Mouse (Mus musculus) heart, embryonic 12.5 days (tissue): Measurements from ENCODE around the gene Kng1. TPM values are rescaled to one million over a fixed set of nuclear protein-coding genes. Genes with fewer than 3 reads are reported as not detected.
"Not testable (repeated sequence)": the region's sequence is repeated elsewhere in the genome, so short reads cannot be mapped to it uniquely, and the experiment has no call there.

ENCODE experiments used
- ATAC-seq: fragments of 200-750 bp; cut with Nextera tagmentation; 2 replicates; pipeline ENCODE4 v1.8.0; 2017; ENCODE audit warnings: moderate TSS enrichment, moderate library complexity; ENCODE audit not compliant: insufficient number of reproducible peaks, low FRiP score
- H3K27ac ChIP-seq: fragments of 300-500 bp; sonication (generic); 2 replicates; pipeline ENCODE4 v1.5.1; 2016; ENCODE audit warnings: mild to moderate bottlenecking, moderate library complexity; ENCODE audit not compliant: poor library complexity, severe bottlenecking
- H3K27me3 ChIP-seq: fragments of 300-500 bp; sonication (generic); replicated peaks from 2 replicates; pipeline ENCODE4 v1.6.1; 2016; ENCODE audit warnings: mild to moderate bottlenecking, moderate library complexity
- H3K36me3 ChIP-seq: fragments of 300-500 bp; sonication (generic); 2 replicates; pipeline ENCODE4 v1.6.1; 2016; ENCODE audit warnings: mild to moderate bottlenecking, moderate library complexity
- H3K4me1 ChIP-seq: fragments of 300-500 bp; sonication (generic); replicated peaks from 2 replicates; pipeline ENCODE4 v1.6.1; 2016; ENCODE audit warnings: mild to moderate bottlenecking
- H3K4me2 ChIP-seq: fragments of 300-500 bp; sonication (generic); 2 replicates; pipeline ENCODE4 v1.6.1; 2016; ENCODE audit warnings: mild to moderate bottlenecking, moderate library complexity
- H3K4me3 ChIP-seq: fragments of 300-500 bp; sonication (generic); 2 replicates; pipeline ENCODE4 v1.5.1; 2016; ENCODE audit warnings: mild to moderate bottlenecking
- H3K9ac ChIP-seq: fragments of 300-500 bp; sonication (generic); 2 replicates; pipeline ENCODE4 v1.6.1; 2016; ENCODE audit warnings: mild to moderate bottlenecking, moderate library complexity
- H3K9me3 ChIP-seq: fragments of 300-500 bp; sonication (generic); replicated peaks from 2 replicates; pipeline ENCODE4 v1.6.1; 2016; ENCODE audit warnings: mild to moderate bottlenecking, moderate library complexity
- WGBS: fragments of 180-500 bp; shearing (Covaris S2); methylation state at CpG from one replicate; pipeline ENCODE4 v1.1.7; 2016; 5-methylcytosine and 5-hydroxymethylcytosine counted together
- polyA plus RNA-seq: library from polyadenylated mRNA; unstranded; fragments of >200 nt; fragmentation: Nextera tagmentation; extraction: Ambion mirVana; gene quantifications from 2 replicates; pipeline ENCODE4 v1.2.1, GENCODE M21; 2016

Gene Kng1
- polyA plus RNA-seq, 1 experiment from 2014 or later = 1.6 TPM

DNA sequence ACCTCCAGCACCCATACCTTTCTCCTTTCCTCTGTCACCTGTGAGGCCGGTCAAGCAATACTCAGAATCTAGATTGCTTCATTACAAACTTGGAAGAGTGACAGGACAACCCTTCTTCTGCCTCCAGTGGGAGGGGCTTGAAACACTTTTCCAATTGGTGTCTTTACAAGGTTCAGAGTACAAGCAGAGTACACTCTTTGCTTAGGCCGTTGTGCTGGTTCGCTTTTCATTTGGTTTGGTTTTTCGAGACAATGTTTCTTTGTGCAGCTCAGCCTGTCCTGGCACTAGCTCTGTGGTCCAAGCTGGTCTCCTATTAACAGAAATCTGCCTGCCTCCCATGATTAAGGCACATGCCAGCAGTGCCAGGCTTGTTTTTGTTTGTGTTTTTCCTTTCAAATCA is 18.4 kb upstream of the Kng1 start:
- Histone ChIP-seq H3K27me3 (no peaks in the 10 kb centered on the region), H3K9me3 (no peaks in the 10 kb centered on the region; the same call in 1 of the 2 replicates), H3K9ac (no peak overlapping the region), H3K4me1 (0 out of 2 replicates have a peak, but pooled peaks cover 7% of the 10 kb centered on the region), H3K27ac (no peak overlapping the region), H3K4me2 (no peak overlapping the region), H3K4me3 (no peak overlapping the region), H3K36me3 (no peaks in the 10 kb centered on the region)
- ATAC-seq = no peak
- WGBS = 93% methylated on average over 4 of the region's 4 CpGs

DNA sequence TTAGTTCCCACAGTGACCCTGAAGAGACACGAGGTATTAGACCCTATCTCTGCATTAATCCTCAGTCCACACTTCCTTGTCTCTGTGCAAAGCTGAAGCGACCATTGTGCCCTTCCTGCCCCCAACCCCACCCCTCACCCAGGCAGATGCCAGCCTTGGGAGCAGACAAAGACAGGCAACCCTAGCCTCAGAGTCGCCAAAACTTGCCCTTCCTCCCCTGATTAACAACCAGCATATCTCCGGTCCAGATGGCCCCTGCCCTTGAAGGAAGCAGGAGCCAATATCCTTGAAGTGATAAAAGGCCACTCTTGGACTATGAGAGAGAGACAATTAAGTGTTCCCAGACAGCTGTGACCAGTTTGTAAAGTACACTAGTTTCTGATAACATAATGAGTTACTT is 16.8 kb upstream of the Kng1 start:
- Histone ChIP-seq H3K9me3 (no peaks in the 10 kb centered on the region; the same call in 1 of the 2 replicates), H3K27me3 (no peaks in the 10 kb centered on the region), H3K4me3 (no peak overlapping the region), H3K4me2 (no peak overlapping the region), H3K36me3 (no peaks in the 10 kb centered on the region), H3K4me1 (0 out of 2 replicates have a peak, but pooled peaks cover 7% of the 10 kb centered on the region), H3K9ac (no peak overlapping the region), H3K27ac (no peak overlapping the region)
- ATAC-seq = no peak
- WGBS = 22% methylated on average over 4 of the region's 4 CpGs

DNA sequence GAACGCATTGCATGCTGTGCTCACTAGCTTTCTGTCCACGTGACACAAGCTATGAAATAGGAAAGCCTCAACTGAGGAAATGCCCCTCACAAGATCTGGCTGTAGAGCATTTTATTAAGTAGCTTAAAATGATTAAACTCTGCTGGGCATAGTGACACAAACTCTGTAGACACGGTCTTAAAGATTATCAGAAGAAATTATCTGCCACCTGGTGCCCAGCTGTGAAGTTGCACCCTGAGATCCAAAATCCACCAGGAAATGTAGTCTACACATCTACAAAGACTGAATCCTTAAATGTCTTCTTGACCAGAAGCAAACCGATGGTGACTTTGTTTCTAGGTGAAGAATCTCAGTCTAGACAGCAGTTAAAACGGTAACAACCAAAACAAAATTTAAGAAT is 11.3 kb upstream of the Kng1 start:
- H3K4me1 ChIP-seq = no peaks in the 10 kb centered on the region
- WGBS = 57% methylated on average over 5 of the region's 5 CpGs
- no peaks in the 10 kb centered on the region for H3K9me3 ChIP-seq
- H3K27ac ChIP-seq = no peak overlapping the region
- no peaks in the 10 kb centered on the region for H3K27me3 ChIP-seq
- H3K9ac ChIP-seq = no peak overlapping the region
- H3K36me3 ChIP-seq = no peaks in the 10 kb centered on the region
- no peak overlapping the region for H3K4me3 ChIP-seq
- no peak overlapping the region for H3K4me2 ChIP-seq
- no peak for ATAC-seq

DNA sequence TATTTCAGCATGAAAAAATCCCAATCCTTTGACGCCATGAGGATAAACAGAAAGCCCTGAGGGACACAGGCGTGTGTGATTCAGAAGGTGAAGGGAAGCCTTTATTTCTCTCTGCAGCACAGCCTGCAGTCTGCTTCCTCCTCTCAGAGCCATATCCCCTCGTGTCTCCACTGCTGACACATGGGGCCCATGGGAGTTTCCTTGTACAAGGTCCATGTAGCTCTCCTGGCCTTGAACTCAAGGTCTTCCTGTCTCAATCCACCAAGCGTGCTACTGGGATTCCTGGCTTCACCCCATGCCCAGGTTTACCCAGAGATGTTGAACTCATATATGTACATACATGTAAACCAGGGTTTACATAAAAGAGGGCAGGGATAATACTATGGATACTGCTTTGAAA is 2.0 kb downstream of the Kng1 start:
- ATAC-seq, H3K4me1 ChIP-seq, H3K9ac ChIP-seq, H3K4me2 ChIP-seq, H3K9me3 ChIP-seq, H3K27ac ChIP-seq, H3K27me3 ChIP-seq, H3K36me3 ChIP-seq, H3K4me3 ChIP-seq: not testable (repeated sequence)
- WGBS = 57% methylated on average over 4 of the region's 4 CpGs

DNA sequence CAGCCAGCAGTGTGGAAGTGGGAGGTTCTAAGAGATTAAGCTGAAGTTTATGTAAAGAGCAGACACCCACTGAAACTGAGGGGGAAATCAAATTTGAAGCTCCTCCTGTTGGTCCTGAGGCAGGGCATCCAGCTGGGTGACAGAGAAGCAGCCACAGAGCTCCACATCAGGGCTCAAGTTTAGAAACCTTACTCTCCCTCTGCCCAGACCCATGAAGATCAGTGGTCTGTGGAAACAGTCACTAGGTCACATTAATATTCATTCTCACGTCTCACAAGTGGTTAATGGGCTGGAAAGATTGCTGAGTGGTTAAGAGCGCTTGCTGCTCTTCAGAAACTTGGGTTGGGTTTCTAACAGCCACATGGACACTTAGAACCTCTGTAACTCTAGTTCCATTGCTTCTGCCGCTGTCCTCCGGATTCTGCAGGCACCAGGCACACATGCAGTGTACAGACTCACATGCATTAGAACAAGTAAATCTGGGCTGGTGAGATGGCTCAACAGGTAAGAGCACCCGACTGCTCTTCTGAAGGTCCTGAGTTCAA is 3.2 kb downstream of the Kng1 start:
- not testable (repeated sequence) for H3K4me2 ChIP-seq, H3K4me3 ChIP-seq, H3K27me3 ChIP-seq, H3K9me3 ChIP-seq, H3K9ac ChIP-seq, H3K4me1 ChIP-seq, ATAC-seq, H3K36me3 ChIP-seq, H3K27ac ChIP-seq
- 82% methylated on average over 5 of the region's 5 CpGs for WGBS

DNA sequence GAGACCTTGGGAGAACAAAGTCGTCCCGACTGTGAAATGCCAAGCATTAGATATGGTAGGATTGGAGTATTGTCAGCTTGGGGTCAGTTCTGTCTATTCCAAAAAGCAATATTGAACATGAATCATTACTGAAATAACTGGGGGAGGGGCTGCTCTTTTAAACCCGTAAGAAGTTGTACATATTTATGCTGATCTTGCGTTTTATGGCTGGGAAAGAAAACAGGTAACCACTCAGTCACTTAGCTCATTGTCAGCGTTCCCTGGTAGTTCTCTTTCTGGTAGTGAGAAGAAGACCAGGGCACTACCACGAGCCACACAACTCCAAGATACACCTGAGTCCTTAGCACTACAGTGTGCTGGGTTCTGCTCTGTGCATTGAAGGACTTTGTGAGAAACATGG is 19.9 kb downstream of the Kng1 start:
- not testable (repeated sequence) for H3K36me3 ChIP-seq, ATAC-seq, H3K9ac ChIP-seq, H3K4me2 ChIP-seq, H3K9me3 ChIP-seq, H3K27me3 ChIP-seq, H3K4me1 ChIP-seq, H3K4me3 ChIP-seq, H3K27ac ChIP-seq
- WGBS = 83% methylated on average over 6 of the region's 6 CpGs

DNA sequence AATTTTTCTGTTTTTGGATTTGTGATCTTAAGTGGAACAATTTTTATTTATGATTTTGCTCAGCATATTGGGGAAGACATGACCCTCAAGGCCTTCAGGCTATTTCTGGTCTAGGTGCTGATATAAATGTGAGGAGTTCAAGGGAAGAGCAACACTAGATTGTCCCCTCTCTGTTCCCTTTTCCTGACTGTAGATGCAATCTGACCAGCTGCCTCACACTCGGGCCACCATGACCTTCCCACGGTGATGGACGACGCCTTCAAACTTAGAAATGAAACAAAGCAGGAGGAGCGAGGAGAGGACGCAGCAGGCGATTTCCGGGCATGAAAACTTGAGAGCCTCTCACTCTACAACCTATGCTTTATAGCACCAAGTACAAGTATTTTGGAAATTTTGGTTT is 29.5 kb downstream of the Kng1 start:
- ATAC-seq, H3K9me3 ChIP-seq, H3K4me3 ChIP-seq, H3K27me3 ChIP-seq, H3K4me1 ChIP-seq, H3K27ac ChIP-seq, H3K4me2 ChIP-seq, H3K9ac ChIP-seq, H3K36me3 ChIP-seq: not testable (repeated sequence)
- 64% methylated on average over 8 of the region's 8 CpGs for WGBS

DNA sequence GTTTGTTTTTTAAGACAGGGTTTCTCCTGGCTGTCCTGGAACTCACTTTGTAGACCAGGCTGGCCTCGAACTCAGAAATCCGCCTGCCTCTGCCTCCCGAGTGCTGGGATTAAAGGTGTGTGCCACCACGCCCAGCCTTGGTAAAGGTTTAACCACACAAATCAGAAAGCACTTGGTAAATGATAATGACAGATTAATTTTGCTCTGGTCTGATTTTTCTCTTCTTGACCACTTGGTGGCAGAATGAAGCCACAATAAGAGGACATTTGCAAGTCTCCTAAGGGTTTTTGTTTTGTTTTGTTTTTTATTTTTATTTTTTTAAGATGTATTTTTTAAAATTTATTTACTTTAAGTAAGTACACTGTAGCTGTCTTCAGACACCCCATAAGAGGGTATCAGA is 30.0 kb downstream of the Kng1 start:
- ATAC-seq = not testable (repeated sequence)
- WGBS = 56% methylated on average over 4 of the region's 4 CpGs

DNA sequence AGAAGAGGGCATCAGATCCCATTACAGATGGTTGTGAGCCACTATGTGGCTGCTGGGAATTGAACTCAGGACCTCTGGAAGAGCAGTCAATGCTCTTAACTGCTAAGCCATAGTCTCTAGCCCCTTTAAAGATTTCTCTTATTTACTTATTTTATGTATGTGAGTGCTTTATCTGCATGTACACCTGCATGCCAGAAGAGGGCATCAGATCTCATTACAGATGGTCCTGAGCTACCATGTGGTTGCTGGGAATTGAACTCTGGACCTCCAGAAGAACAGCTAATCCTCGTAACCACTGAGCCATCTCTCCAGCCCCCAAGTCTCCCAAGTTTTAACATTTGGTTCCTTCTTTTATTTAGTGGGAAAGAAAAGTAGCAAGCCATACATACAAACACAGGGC is 30.8 kb downstream of the Kng1 start:
- H3K27ac ChIP-seq, H3K36me3 ChIP-seq, H3K9ac ChIP-seq, H3K4me1 ChIP-seq, H3K27me3 ChIP-seq, H3K4me3 ChIP-seq, H3K4me2 ChIP-seq, ATAC-seq, H3K9me3 ChIP-seq: not testable (repeated sequence)
- 87% methylated on average over 1 of the region's 1 CpGs for WGBS

More for the DNA sequence above, 30.0 kb downstream of the Kng1 start:
- H3K36me3 ChIP-seq, H3K9ac ChIP-seq, H3K4me1 ChIP-seq, H3K9me3 ChIP-seq, H3K4me3 ChIP-seq, H3K27me3 ChIP-seq, H3K27ac ChIP-seq, H3K4me2 ChIP-seq: not testable (repeated sequence)

DNA sequence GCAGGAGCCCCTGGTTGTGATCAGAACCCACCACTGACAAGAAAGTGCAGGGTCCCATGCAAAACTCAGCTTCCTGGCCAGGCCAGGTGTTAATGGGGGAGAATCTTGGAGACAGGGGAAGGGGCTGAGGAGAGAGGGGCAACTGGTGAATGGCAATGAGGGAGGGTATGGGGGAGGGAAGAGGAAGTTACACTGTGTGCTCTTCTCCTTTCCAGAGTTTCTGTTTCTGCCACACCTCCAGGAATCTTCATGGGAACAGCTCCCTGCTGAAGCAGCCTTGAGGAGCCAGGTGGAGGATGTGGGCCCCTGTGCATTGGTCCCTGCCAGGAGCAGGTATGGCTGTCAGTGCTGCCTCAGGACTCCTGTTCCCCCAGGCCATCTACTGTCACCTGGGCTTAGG is 33.7 kb downstream of the Kng1 start:
- H3K9ac ChIP-seq, H3K4me3 ChIP-seq, H3K36me3 ChIP-seq, H3K27me3 ChIP-seq, H3K4me1 ChIP-seq, ATAC-seq, H3K27ac ChIP-seq, H3K9me3 ChIP-seq, H3K4me2 ChIP-seq: not testable (repeated sequence)

DNA sequence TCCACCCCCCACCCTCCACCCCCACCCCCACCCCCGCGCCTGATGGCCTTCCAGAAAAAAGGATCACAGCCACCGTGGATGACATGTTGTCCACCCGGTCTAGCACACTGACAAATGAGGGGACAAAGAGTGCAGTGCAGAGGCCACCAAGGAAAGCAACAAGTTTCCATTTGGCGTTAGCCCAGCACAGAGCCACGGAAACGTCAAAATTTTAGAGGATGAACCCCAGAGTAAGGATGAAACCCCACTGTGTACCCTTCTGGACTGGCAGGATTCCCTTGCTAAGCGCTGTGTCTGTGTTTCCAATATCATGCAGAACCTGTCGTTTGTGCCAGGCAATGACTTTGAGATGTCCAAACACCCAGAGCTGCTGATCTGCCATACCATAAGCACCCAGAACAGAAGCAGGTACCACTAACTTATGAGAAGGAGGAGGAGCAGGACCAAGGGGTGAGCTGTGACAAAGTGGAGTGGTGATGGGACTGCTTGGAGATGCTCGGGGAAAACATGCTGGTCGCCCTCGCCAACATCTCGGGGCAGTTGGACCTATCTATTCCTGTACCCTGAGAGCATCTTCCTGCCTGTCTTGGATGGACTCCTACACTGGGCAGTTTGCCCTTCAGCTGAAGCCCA is 35.8 kb downstream of the Kng1 start:
- no peaks in the 10 kb centered on the region for H3K9me3 ChIP-seq

DNA sequence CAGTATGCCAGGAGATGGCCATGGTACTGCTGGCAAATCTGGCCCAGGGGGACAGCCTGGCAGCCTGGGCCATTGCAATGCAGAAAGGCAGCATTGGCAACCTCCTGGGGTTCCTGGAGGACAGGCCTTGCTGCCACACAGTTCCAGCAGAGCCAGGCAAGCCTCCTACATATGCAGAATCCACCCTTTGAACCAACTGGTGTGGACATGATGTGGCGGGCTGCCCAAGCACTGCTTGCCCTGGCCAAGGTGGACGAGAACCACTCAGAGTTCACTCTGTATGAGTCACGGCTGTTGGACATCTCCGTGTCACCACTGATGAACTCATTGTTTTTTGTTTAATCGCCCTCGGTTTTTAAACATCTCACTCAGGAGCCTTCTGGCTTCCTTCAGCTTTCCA is 36.5 kb downstream of the Kng1 start:
- ATAC-seq = no peak
- H3K9ac ChIP-seq = no peak overlapping the region

More for the DNA sequence above, 35.8 kb downstream of the Kng1 start:
- no peak for ATAC-seq
- Histone ChIP-seq H3K27ac (no peak overlapping the region), H3K9ac (no peak overlapping the region), H3K4me1 (no peaks in the 10 kb centered on the region), H3K27me3 (no peaks in the 10 kb centered on the region), H3K4me3 (no peak overlapping the region), H3K36me3 (no peaks in the 10 kb centered on the region), H3K4me2 (no peak overlapping the region)
- 71% methylated on average over 13 of the region's 13 CpGs for WGBS

More for the DNA sequence above, 36.5 kb downstream of the Kng1 start:
- Histone ChIP-seq H3K27me3 (no peaks in the 10 kb centered on the region), H3K36me3 (no peaks in the 10 kb centered on the region), H3K27ac (no peak overlapping the region), H3K4me2 (no peak overlapping the region), H3K9me3 (no peaks in the 10 kb centered on the region), H3K4me3 (no peak overlapping the region), H3K4me1 (no peaks in the 10 kb centered on the region)
- WGBS = 84% methylated on average over 6 of the region's 6 CpGs
